Comparison of ENCODE assay signal across 7 mouse cellular contexts in genomic region chr11:3453467-3453866, GRCm38 (mm10). TPM values are rescaled to one million over a fixed set of nuclear protein-coding genes. Genes with fewer than 3 reads are reported as not detected.
A peak's percentile ranks its signal among the peaks of the same experiment; 100 is the strongest.
DNase-seq lines count a peak whose midpoint lies in the region; ATAC-seq and TF ChIP-seq lines count a peak whose summit lies in the region.

No protein-coding gene starts in this region.

- peak; percentile 10 to 87; a peak in 2 of 4 replicates for TF ChIP-seq CTCF in CH12.LX (conservative IDR thresholded peaks at IDR 0.05 in 1 of 2, IDR thresholded peaks at IDR 0.05 in 1 of 2; ENCODE audit: low read depth in 2 of 2, low read length in 2 of 2)

- TF ChIP-seq EP300 in CH12.LX (IDR thresholded peaks at IDR 0.05; ENCODE audit: low read length): no peak

- peaks cover 0 to 33% of the 10 kb centered on the region in 2 experiments for H3K36me3 ChIP-seq in CH12.LX (replicated peaks in 1 of 2; ENCODE audit: control insufficient read depth in 1 of 2, insufficient read depth in 1 of 2, low read length in 1 of 2)
- H3K36me3 ChIP-seq in embryonic facial prominence, embryonic 14.5 days (ENCODE audit: control insufficient read depth, insufficient read depth, low read length): peaks cover 7% of the 10 kb centered on the region; the same call in 1 of the 2 replicates
- no peaks in the 10 kb centered on the region for H3K36me3 ChIP-seq in kidney, embryonic 14.5 days (ENCODE audit: control insufficient read depth, insufficient read depth, low read length)
- H3K36me3 ChIP-seq in midbrain, embryonic 11.5 days (ENCODE audit: control insufficient read depth, insufficient read depth, low read length): no peaks in the 10 kb centered on the region

- H3K9me3 ChIP-seq in CH12.LX (replicated peaks; ENCODE audit: low read length): no peaks in the 10 kb centered on the region
- H3K9me3 ChIP-seq in embryonic facial prominence, embryonic 14.5 days (ENCODE audit: control insufficient read depth, low read length): no peaks in the 10 kb centered on the region
- no peaks in the 10 kb centered on the region for H3K9me3 ChIP-seq in kidney, embryonic 14.5 days (ENCODE audit: control insufficient read depth, low read length)
- H3K9me3 ChIP-seq in midbrain, embryonic 11.5 days (ENCODE audit: control insufficient read depth, low read length): no peaks in the 10 kb centered on the region

- in situ Hi-C loops in CH12.LX (cut with MboI; ENCODE audit: low pct_ligation_motif_present, low pct_unique_long_range_greater_than_20kb, low sequenced_read_pairs): no loop called here

- H3K9ac ChIP-seq in CH12.LX (ENCODE audit: insufficient read depth, low read depth): no peak overlapping the region; the same call in 1 of the 2 replicates
- H3K9ac ChIP-seq in embryonic facial prominence, embryonic 14.5 days (ENCODE audit: low read depth, low read length): no peak overlapping the region
- H3K9ac ChIP-seq in kidney, embryonic 14.5 days (ENCODE audit: low read depth, low read length): no peak overlapping the region
- no peak overlapping the region for H3K9ac ChIP-seq in midbrain, embryonic 11.5 days (ENCODE audit: low read length)

- no peaks in the 10 kb centered on the region for H3K27me3 ChIP-seq in CH12.LX (replicated peaks)
- no peaks in the 10 kb centered on the region for H3K27me3 ChIP-seq in embryonic facial prominence, embryonic 14.5 days (replicated peaks; ENCODE audit: control insufficient read depth, insufficient read depth, low read length)
- H3K27me3 ChIP-seq in kidney, embryonic 14.5 days (ENCODE audit: control insufficient read depth, insufficient read depth, low read length): no peaks in the 10 kb centered on the region
- no peaks in the 10 kb centered on the region for H3K27me3 ChIP-seq in midbrain, embryonic 11.5 days (ENCODE audit: control insufficient read depth, insufficient read depth, low read length)

- H3K79me2 ChIP-seq in CH12.LX (replicated peaks; ENCODE audit: control insufficient read depth, extremely low read depth, insufficient read depth, poor library complexity, severe bottlenecking): peaks cover 30% of the 10 kb centered on the region

- TF ChIP-seq RAD21 in CH12.LX (IDR thresholded peaks at IDR 0.05; ENCODE audit: low read depth, low read length): peak; percentile 56

- peaks cover 3 to 27% of the 10 kb centered on the region in 2 experiments for H3K4me1 ChIP-seq in CH12.LX (ENCODE audit: control insufficient read depth in 1 of 2, insufficient read depth in 2 of 2)
- peaks cover 15% of the 10 kb centered on the region; the same call in 1 of the 2 replicates for H3K4me1 ChIP-seq in embryonic facial prominence, embryonic 14.5 days (ENCODE audit: control insufficient read depth, insufficient read depth, low read length)
- H3K4me1 ChIP-seq in kidney, embryonic 14.5 days (ENCODE audit: control insufficient read depth, insufficient read depth, low read length): peaks cover 11% of the 10 kb centered on the region
- H3K4me1 ChIP-seq in midbrain, embryonic 11.5 days (ENCODE audit: control insufficient read depth, insufficient read depth, low read length): peaks cover 14% of the 10 kb centered on the region

- peak; percentile 71 for DNase-seq in A20 (ENCODE audit: low read depth, low spot score)
- peak; percentile 63 for DNase-seq in CH12.LX (ENCODE audit: extremely low read depth)
- no peak for DNase-seq in embryonic facial prominence, embryonic 14.5 days (ENCODE audit: low spot score)
- DNase-seq in midbrain, embryonic 11.5 days (ENCODE audit: low spot score, missing footprints): peak; percentile 21
- no peak for DNase-seq in frontal cortex, postnatal 25 days (ENCODE audit: low spot score in 2 of 2)
- no peak for DNase-seq in layer of hippocampus, postnatal 25 days (ENCODE audit: extremely low spot score in 1 of 2, low spot score in 1 of 2)

- ATAC-seq in embryonic facial prominence, embryonic 14.5 days (ENCODE audit: low read depth): no peak
- ATAC-seq in kidney, embryonic 14.5 days (ENCODE audit: low FRiP score, low TSS enrichment): no peak
- no peak for ATAC-seq in midbrain, embryonic 11.5 days (ENCODE audit: low FRiP score)

- H3K4me3 ChIP-seq in CH12.LX (replicated peaks in 1 of 3; ENCODE audit: low read depth in 2 of 3, low read length in 2 of 3, poor library complexity in 1 of 3): peak overlapping the region in 2 of 3 experiments; percentile 27 to 66
- peak overlapping the region; percentile 71; the same call in 1 of the 2 replicates for H3K4me3 ChIP-seq in embryonic facial prominence, embryonic 14.5 days (ENCODE audit: low read depth, low read length)
- peak overlapping the region; percentile 77; the same call in 1 of the 2 replicates for H3K4me3 ChIP-seq in kidney, embryonic 14.5 days (ENCODE audit: low read length)
- 0 out of 2 replicates have a peak overlapping the region, but pooled peaks have one; percentile 6 for H3K4me3 ChIP-seq in midbrain, embryonic 11.5 days (ENCODE audit: low read depth, low read length)

- 83% methylated on average over 6 of the region's 6 CpGs for WGBS in embryonic facial prominence, embryonic 14.5 days
- 74% methylated on average over 6 of the region's 6 CpGs for WGBS in kidney, embryonic 14.5 days
- 84% methylated on average over 6 of the region's 6 CpGs for WGBS in midbrain, embryonic 11.5 days

- peak overlapping the region; percentile 43; the same call in 1 of the 2 replicates for H3K4me2 ChIP-seq in CH12.LX (ENCODE audit: insufficient read depth, low read depth, poor library complexity, severe bottlenecking)
- H3K4me2 ChIP-seq in embryonic facial prominence, embryonic 14.5 days (ENCODE audit: low read depth, low read length): peak overlapping the region; percentile 78
- peak overlapping the region; percentile 79 for H3K4me2 ChIP-seq in kidney, embryonic 14.5 days (replicated peaks; ENCODE audit: low read depth, low read length)
- peak overlapping the region; percentile 93 for H3K4me2 ChIP-seq in midbrain, embryonic 11.5 days

- dilution Hi-C loops in CH12.LX (cut with MboI; ENCODE audit: extremely low pct_ligation_motif_present, extremely low pct_unique_long_range_greater_than_20kb, low sequenced_read_pairs): no loop called here

- no peak overlapping the region for H3K27ac ChIP-seq in CH12.LX (ENCODE audit: insufficient read depth, low read depth)
- no peak overlapping the region for H3K27ac ChIP-seq in embryonic facial prominence, embryonic 14.5 days (replicated peaks; ENCODE audit: low read depth, low read length)
- no peak overlapping the region for H3K27ac ChIP-seq in kidney, embryonic 14.5 days (ENCODE audit: low read depth, low read length)
- H3K27ac ChIP-seq in midbrain, embryonic 11.5 days (ENCODE audit: low read depth, low read length): no peak overlapping the region

- TF ChIP-seq POLR2A in CH12.LX (IDR thresholded peaks at IDR 0.05; ENCODE audit: low read depth, low read length): peak; percentile 21; the same call in 1 of the 2 replicates

TF ChIP-seq in CH12.LX, 34 proteins besides CTCF, POLR2A, EP300 and RAD21:
- TF ChIP-seq MEF2A (IDR thresholded peaks at IDR 0.05; ENCODE audit: borderline replicate concordance, low read depth, low read length) (no peak), IRF4 (IDR thresholded peaks at IDR 0.05; ENCODE audit: low read depth, low read length) (no peak), SMC3 (IDR thresholded peaks at IDR 0.05; ENCODE audit: low read depth, low read length) (peak; percentile 64), USF1 (IDR thresholded peaks at IDR 0.05; ENCODE audit: low read depth, low read length) (no peak), JUN (IDR thresholded peaks at IDR 0.05; ENCODE audit: insufficient read depth, low read depth, low read length) (no peak), ZC3H11A (IDR thresholded peaks at IDR 0.05; ENCODE audit: low read depth, low read length) (no peak), SIN3A (IDR thresholded peaks at IDR 0.05; ENCODE audit: low read length) (no peak), MAZ (IDR thresholded peaks at IDR 0.05; ENCODE audit: low read depth, low read length) (0 out of 2 replicates have a peak, but pooled peaks have one; percentile 20)

RNA-seq across cellular contexts. Expression of gene Rnf185, which starts 1.3 kb away (rescaled TPM):
- 15.6 and 15.7 TPM in 2 replicates for total RNA-seq in CH12.LX (2012; rRNA removed)
- total RNA-seq in CH12.LX (2014; rRNA removed): 22.7 and 26.4 TPM in 2 replicates
- polyA plus RNA-seq in CH12.LX (2012; ENCODE audit: insufficient read length, low read depth): 25.3 and 26.7 TPM in 2 replicates
- 37.1 and 40.3 TPM in 2 replicates for polyA plus RNA-seq in embryonic facial prominence, embryonic 14.5 days (2014; fragmentation: Nextera tagmentation; extraction: Ambion mirVana)
- 23.6 and 45.2 TPM in 2 replicates for polyA plus RNA-seq in kidney, embryonic 14.5 days (2014; fragmentation: Nextera tagmentation; extraction: Ambion mirVana)
- polyA plus RNA-seq in midbrain, embryonic 11.5 days (2014; fragmentation: Nextera tagmentation; extraction: Ambion mirVana): 51.9 and 54.3 TPM in 2 replicates
- total RNA-seq in layer of hippocampus, postnatal 25 days (2021): 10 to 100 TPM; 25.2 to 28.0 TPM

RNA-seq across cellular contexts. Expression of gene Pla2g3, which starts 34.6 kb away (rescaled TPM):
- not detected in 2 replicates for total RNA-seq in CH12.LX (2012; rRNA removed)
- total RNA-seq in CH12.LX (2014; rRNA removed): not detected in 2 replicates
- polyA plus RNA-seq in CH12.LX (2012; ENCODE audit: insufficient read length, low read depth): not detected in 2 replicates
- 0.36 and 0.41 TPM in 2 replicates for polyA plus RNA-seq in embryonic facial prominence, embryonic 14.5 days (2014; fragmentation: Nextera tagmentation; extraction: Ambion mirVana)
- 0.39 and 0.77 TPM in 2 replicates for polyA plus RNA-seq in kidney, embryonic 14.5 days (2014; fragmentation: Nextera tagmentation; extraction: Ambion mirVana)
- 0.38 and 0.54 TPM in 2 replicates for polyA plus RNA-seq in midbrain, embryonic 11.5 days (2014; fragmentation: Nextera tagmentation; extraction: Ambion mirVana)
- total RNA-seq in layer of hippocampus, postnatal 25 days (2021): 1 to 10 TPM; 1.9 to 2.1 TPM

RNA-seq across cellular contexts. Expression of gene Limk2, which starts 44.5 kb away (rescaled TPM):
- total RNA-seq in CH12.LX (2012; rRNA removed) (49.7 and 64.0 TPM in 2 replicates), CH12.LX (2014; rRNA removed) (41.5 and 41.8 TPM in 2 replicates)
- polyA plus RNA-seq in CH12.LX (2012; ENCODE audit: insufficient read length, low read depth): 45.2 and 46.1 TPM in 2 replicates
- polyA plus RNA-seq in embryonic facial prominence, embryonic 14.5 days (2014; fragmentation: Nextera tagmentation; extraction: Ambion mirVana): 63.8 and 74.8 TPM in 2 replicates
- 32.6 and 41.7 TPM in 2 replicates for polyA plus RNA-seq in kidney, embryonic 14.5 days (2014; fragmentation: Nextera tagmentation; extraction: Ambion mirVana)
- 62.6 and 63.4 TPM in 2 replicates for polyA plus RNA-seq in midbrain, embryonic 11.5 days (2014; fragmentation: Nextera tagmentation; extraction: Ambion mirVana)
- total RNA-seq in layer of hippocampus, postnatal 25 days (2021): 100 to 1,000 TPM in 1 of 2 experiments, 10 to 100 TPM in 1; 83.1 to 104 TPM

RNA-seq across cellular contexts. Expression of gene Inpp5j, which starts 51.2 kb away (rescaled TPM):
- total RNA-seq in CH12.LX (2012; rRNA removed) (not detected in 2 replicates), CH12.LX (2014; rRNA removed) (not detected in 2 replicates)
- not detected in 2 replicates for polyA plus RNA-seq in CH12.LX (2012; ENCODE audit: insufficient read length, low read depth)
- 0.81 and 1.0 TPM in 2 replicates for polyA plus RNA-seq in embryonic facial prominence, embryonic 14.5 days (2014; fragmentation: Nextera tagmentation; extraction: Ambion mirVana)
- 0.40 and 0.61 TPM in 2 replicates for polyA plus RNA-seq in kidney, embryonic 14.5 days (2014; fragmentation: Nextera tagmentation; extraction: Ambion mirVana)
- 0.07 and 0.16 TPM in 2 replicates for polyA plus RNA-seq in midbrain, embryonic 11.5 days (2014; fragmentation: Nextera tagmentation; extraction: Ambion mirVana)
- total RNA-seq in layer of hippocampus, postnatal 25 days (2021): 10 to 100 TPM; 76.9 to 78.3 TPM

Comparison
In these comparisons a context has a peak if more than half of its experiments do, and no peak if none do; other contexts are left out.
1. DNase-seq: peak in A20 (single experiment), CH12.LX (single experiment) and midbrain, embryonic 11.5 days (single experiment); none in embryonic facial prominence, embryonic 14.5 days (single experiment), frontal cortex, postnatal 25 days (0 of 2) and layer of hippocampus, postnatal 25 days (0 of 2).
2. H3K4me2 ChIP-seq: peak in every context shown above with its lines; median percentile 93 in midbrain, embryonic 11.5 days; 79 in kidney, embryonic 14.5 days; 78 in embryonic facial prominence, embryonic 14.5 days; 43 in CH12.LX.
3. H3K4me3 ChIP-seq: peak in every context shown above with its lines; median percentile 77 in kidney, embryonic 14.5 days; 71 in embryonic facial prominence, embryonic 14.5 days; 46 in CH12.LX; 6 in midbrain, embryonic 11.5 days.